ENCODE assay signal across 12 mouse cellular contexts in the genomic region with DNA sequence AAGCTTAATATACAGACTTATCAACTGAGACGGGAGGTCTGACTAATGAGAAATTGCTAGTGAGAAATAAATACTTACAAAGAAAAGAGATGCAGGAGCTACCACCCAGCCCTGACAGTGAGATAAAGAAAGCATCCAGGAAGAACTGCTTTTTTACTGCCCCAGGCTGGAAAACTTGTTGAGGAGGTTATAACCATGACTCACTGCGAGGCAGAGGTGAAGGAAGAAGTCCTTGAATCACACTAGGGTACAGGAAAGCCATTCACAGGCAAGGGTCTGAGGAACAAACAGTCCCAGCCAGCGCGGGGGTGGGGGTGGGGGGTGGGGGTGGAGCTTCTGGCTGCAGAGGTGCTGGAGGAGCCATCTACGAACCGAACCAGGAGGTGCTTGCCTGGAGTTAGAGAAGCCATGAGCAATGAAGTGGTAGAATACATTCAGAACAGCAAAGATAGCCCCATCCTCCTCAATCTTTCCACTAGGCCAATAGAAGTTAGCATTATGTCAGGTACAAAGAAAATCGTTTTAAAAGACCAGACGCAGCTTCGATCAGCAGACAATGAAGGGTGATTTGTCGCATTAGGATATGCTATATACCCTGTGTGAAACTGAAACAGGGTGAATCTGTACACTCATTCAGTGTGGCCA. TPM values are rescaled to one million over a fixed set of nuclear protein-coding genes. Genes with fewer than 3 reads are reported as not detected.
A peak's percentile ranks its signal among the peaks of the same experiment; 100 is the strongest.
DNase-seq lines count a peak whose midpoint lies in the region; ATAC-seq and TF ChIP-seq lines count a peak whose summit lies in the region.
"Had no signal": no experiment of that assay in that cellular context is flagged by ENCODE, and none has a peak within 500 bp of the region (broad histone marks: within the 10 kb centered on the region; RNA-seq: fewer than 3 reads in every experiment).

No protein-coding gene starts in this region.

- no peak overlapping the region for H3K9ac ChIP-seq in kidney, postnatal 0 days (ENCODE audit: low read depth, low read length)
- H3K9ac ChIP-seq in kidney, embryonic 14.5 days (ENCODE audit: low read depth, low read length), result no peak overlapping the region
- H3K9ac ChIP-seq in ES-E14 (ENCODE audit: insufficient read depth, low read depth, low read length, poor library complexity, severe bottlenecking), result no peak overlapping the region
- H3K9ac ChIP-seq in intestine, embryonic 16.5 days (ENCODE audit: low read depth, low read length), result no peak overlapping the region
- H3K9ac ChIP-seq: limb, embryonic 15.5 days had no signal

- no peaks in the 10 kb centered on the region for H3K36me3 ChIP-seq in kidney, postnatal 0 days (ENCODE audit: insufficient read depth, low read length)
- H3K36me3 ChIP-seq in kidney, embryonic 14.5 days (ENCODE audit: control insufficient read depth, insufficient read depth, low read length), result no peaks in the 10 kb centered on the region
- H3K36me3 ChIP-seq in ES-E14 (ENCODE audit: control insufficient read depth, insufficient read depth, low read length, poor library complexity, severe bottlenecking), result no peaks in the 10 kb centered on the region
- no peaks in the 10 kb centered on the region for H3K36me3 ChIP-seq in intestine, embryonic 16.5 days (ENCODE audit: control insufficient read depth, insufficient read depth, low read length)
- H3K36me3 ChIP-seq: forebrain, embryonic 10.5 days; limb, embryonic 15.5 days had no signal

- in situ Hi-C loops in ES-E14 (cut with MboI; ENCODE audit: low sequenced_read_pairs in 2 of 2, unreplicated experiment in 2 of 2), result no loop called here

- H3K4me2 ChIP-seq in kidney, postnatal 0 days (ENCODE audit: low read length), result 0 out of 2 replicates have a peak overlapping the region, but pooled peaks have one; percentile 25
- H3K4me2 ChIP-seq in kidney, embryonic 14.5 days (replicated peaks; ENCODE audit: low read depth, low read length), result no peak overlapping the region
- 0 out of 2 replicates have a peak overlapping the region, but pooled peaks have one; percentile 16 for H3K4me2 ChIP-seq in intestine, embryonic 16.5 days (ENCODE audit: low read depth, low read length)
- H3K4me2 ChIP-seq: limb, embryonic 15.5 days had no signal

- DNase-seq in adrenal gland, postnatal 36 days, result peak; percentile 2 to 20
- DNase-seq in adrenal gland, adult 8-10 months, result no peak
- DNase-seq in kidney, postnatal 0 days (ENCODE audit: low spot score), result no peak
- peak; percentile 40 for DNase-seq in ES-E14 (ENCODE audit: low read depth, low spot score)
- DNase-seq: cerebellum, adult 9-10 months; midbrain, embryonic 14.5 days had no signal

- H3K9me3 ChIP-seq in kidney, postnatal 0 days (replicated peaks; ENCODE audit: low read length), result no peaks in the 10 kb centered on the region
- H3K9me3 ChIP-seq in kidney, embryonic 14.5 days (ENCODE audit: control insufficient read depth, low read length), result no peaks in the 10 kb centered on the region
- H3K9me3 ChIP-seq in ES-E14 (ENCODE audit: control insufficient read depth, insufficient read depth, low read depth, low read length), result no peaks in the 10 kb centered on the region
- H3K9me3 ChIP-seq in intestine, embryonic 16.5 days (ENCODE audit: control insufficient read depth, low read length), result no peaks in the 10 kb centered on the region
- H3K9me3 ChIP-seq: forebrain, embryonic 10.5 days; limb, embryonic 15.5 days had no signal

- WGBS in kidney, postnatal 0 days, result 27% methylated on average over 10 of the region's 10 CpGs
- WGBS in kidney, embryonic 14.5 days, result 37% methylated on average over 10 of the region's 10 CpGs
- 30% methylated on average over 10 of the region's 10 CpGs for WGBS in intestine, embryonic 16.5 days

- TF ChIP-seq CTCF in kidney, postnatal 0 days (IDR thresholded peaks at IDR 0.05; ENCODE audit: low read depth), result no peak

- H3K4me3 ChIP-seq in kidney, postnatal 0 days (replicated peaks; ENCODE audit: low read depth, low read length), result no peak overlapping the region
- H3K4me3 ChIP-seq in kidney, embryonic 14.5 days (ENCODE audit: low read length), result no peak overlapping the region
- peak overlapping the region in 1 of 2 experiments; percentile 38; a peak in 2 of 4 replicates for H3K4me3 ChIP-seq in ES-E14 (ENCODE audit: insufficient read depth in 1 of 2, low read depth in 1 of 2, low read length in 2 of 2, poor library complexity in 1 of 2, severe bottlenecking in 1 of 2)
- H3K4me3 ChIP-seq in intestine, embryonic 16.5 days (ENCODE audit: low read length), result no peak overlapping the region; the same call in 1 of the 2 replicates
- H3K4me3 ChIP-seq: forebrain, embryonic 10.5 days; limb, embryonic 15.5 days had no signal

- no peak overlapping the region for H3K27ac ChIP-seq in kidney, postnatal 0 days
- H3K27ac ChIP-seq in kidney, embryonic 14.5 days (ENCODE audit: low read depth, low read length), result no peak overlapping the region
- peak overlapping the region; percentile 22; the same call in 1 of the 2 replicates for H3K27ac ChIP-seq in ES-E14 (ENCODE audit: insufficient read depth, low read depth, low read length, poor library complexity, severe bottlenecking)
- no peak overlapping the region for H3K27ac ChIP-seq in intestine, embryonic 16.5 days (ENCODE audit: low read length)
- H3K27ac ChIP-seq: forebrain, embryonic 10.5 days; limb, embryonic 15.5 days had no signal

- no peak for ATAC-seq in kidney, postnatal 0 days (replicated peaks; ENCODE audit: low FRiP score, low read depth)
- no peak for ATAC-seq in kidney, embryonic 14.5 days (ENCODE audit: low FRiP score, low TSS enrichment)
- ATAC-seq in intestine, embryonic 16.5 days, result peak; percentile 74
- no peak for ATAC-seq in megakaryocyte-erythroid progenitor cell, adult 5-6 weeks (replicated peaks; ENCODE audit: low FRiP score, low TSS enrichment, poor library complexity, severe bottlenecking)
- no peak for ATAC-seq in inflammation-experienced regulatory T-cells, adult 6 months

- no peaks in the 10 kb centered on the region for H3K27me3 ChIP-seq in kidney, postnatal 0 days (ENCODE audit: insufficient read depth, low read length)
- no peaks in the 10 kb centered on the region for H3K27me3 ChIP-seq in kidney, embryonic 14.5 days (ENCODE audit: control insufficient read depth, insufficient read depth, low read length)
- no peaks in the 10 kb centered on the region for H3K27me3 ChIP-seq in intestine, embryonic 16.5 days (replicated peaks; ENCODE audit: control insufficient read depth, insufficient read depth, low read length)
- H3K27me3 ChIP-seq: limb, embryonic 15.5 days had no signal

- H3K4me1 ChIP-seq in kidney, postnatal 0 days (replicated peaks; ENCODE audit: insufficient read depth, low read length), result no peaks in the 10 kb centered on the region
- no peaks in the 10 kb centered on the region for H3K4me1 ChIP-seq in kidney, embryonic 14.5 days (ENCODE audit: control insufficient read depth, insufficient read depth, low read length)
- H3K4me1 ChIP-seq in ES-E14 (ENCODE audit: control insufficient read depth in 2 of 2, insufficient read depth in 2 of 2, low read length in 2 of 2, poor library complexity in 1 of 2), result peaks cover 6 to 11% of the 10 kb centered on the region in 2 experiments; a peak in 3 of 4 replicates
- 0 out of 2 replicates have a peak, but pooled peaks cover 4% of the 10 kb centered on the region for H3K4me1 ChIP-seq in intestine, embryonic 16.5 days (ENCODE audit: control insufficient read depth, insufficient read depth, low read length)
- H3K4me1 ChIP-seq: limb, embryonic 15.5 days had no signal

TF ChIP-seq in ES-E14, 5 proteins besides CTCF, POLR2A, EP300 and RAD21:
- TF ChIP-seq CHD2 (IDR thresholded peaks at IDR 0.05; ENCODE audit: low read depth, low read length) (no peak), HCFC1 (IDR thresholded peaks at IDR 0.05; ENCODE audit: borderline replicate concordance, insufficient read depth, low read length) (no peak), ZC3H11A (IDR thresholded peaks at IDR 0.05; ENCODE audit: borderline replicate concordance, low read depth, low read length) (no peak), ZNF384 (IDR thresholded peaks at IDR 0.05; ENCODE audit: low read depth, low read length) (no peak), MAFK (IDR thresholded peaks at IDR 0.05; ENCODE audit: insufficient read depth, low read depth, low read length) (no peak)

RNA-seq across cellular contexts. Expression of a gene that starts 30.2 kb away (rescaled TPM):
- total RNA-seq in adrenal gland, postnatal 36 days (2021), result 10 to 100 TPM; 32.2 to 42.8 TPM
- 10 to 100 TPM; 43.8 to 50.6 (median 46.3) TPM for total RNA-seq in adrenal gland, adult 8-10 months (2022)
- polyA plus RNA-seq in kidney, postnatal 0 days (2015; fragmentation: Nextera tagmentation; extraction: Ambion mirVana), result 25.5 and 36.0 TPM in 2 replicates
- 52.4 and 64.9 TPM in 2 replicates for polyA plus RNA-seq in kidney, embryonic 14.5 days (2014; fragmentation: Nextera tagmentation; extraction: Ambion mirVana)
- total RNA-seq in ES-E14 (2012; rRNA removed), result 24.9 and 31.2 TPM in 2 replicates
- polyA plus RNA-seq in intestine, embryonic 16.5 days (2015; fragmentation: Nextera tagmentation; extraction: Ambion mirVana), result 28.8 and 30.7 TPM in 2 replicates
- total RNA-seq in megakaryocyte-erythroid progenitor cell, adult 5-6 weeks (2014; fragmentation: Nextera tagmentation), result 9.6 and 10.6 TPM in 2 replicates
- total RNA-seq in megakaryocyte-erythroid progenitor cell, adult 5-6 weeks (2017), result 19.1 and 19.5 TPM in 2 replicates
- 10 to 100 TPM; 35.6 to 55.1 (median 54.8) TPM for polyA plus RNA-seq in inflammation-experienced regulatory T-cells, adult 6 months (2017; shearing (Covaris generic))

Comparison
In these comparisons a context has a peak if more than half of its experiments do, and no peak if none do; other contexts are left out.
1. DNase-seq: peak in adrenal gland, postnatal 36 days (2 of 2) and ES-E14 (single experiment); none in adrenal gland, adult 8-10 months (single experiment) and kidney, postnatal 0 days (single experiment).